In genomic region chr6:145173781-145174191, GRCm38 (mm10) we compare ENCODE assay signal across 8 mouse cellular contexts. TPM values are rescaled to one million over a fixed set of nuclear protein-coding genes. Genes with fewer than 3 reads are reported as not detected.
DNase-seq lines count a peak whose midpoint lies in the region; ATAC-seq and TF ChIP-seq lines count a peak whose summit lies in the region.

No protein-coding gene starts in this region.

- peak; percentile 87 for DNase-seq in ZHBTc4 (ENCODE audit: low read depth, low spot score)
- DNase-seq in embryonic facial prominence, embryonic 10.5 days (ENCODE audit: low spot score): peak; percentile 74
- DNase-seq in heart, adult 9 months (ENCODE audit: low spot score in 2 of 2): peak; percentile 82 to 88
- peak; percentile 95 for DNase-seq in kidney, adult 2 months
- peak; percentile 85 to 86 for DNase-seq in lung, adult 18-20 months
- peak; percentile 77 for DNase-seq in ovary, postnatal 10 days (ENCODE audit: low spot score)
- DNase-seq in c-Kit-positive CD71-positive TER-119-positive erythroid progenitor cells, embryonic 14.5 days (ENCODE audit: low spot score): no peak

- H3K9me3 ChIP-seq in embryonic facial prominence, embryonic 10.5 days: no peaks in the 10 kb centered on the region

- TF ChIP-seq POLR2A in kidney, adult 2 months (IDR thresholded peaks at IDR 0.05; ENCODE audit: low read depth, low read length): no peak

- TF ChIP-seq CTCF in kidney, adult 2 months (conservative IDR thresholded peaks at IDR 0.05; ENCODE audit: insufficient read depth, insufficient read length, low read depth, low read length): no peak

- H3K4me1 ChIP-seq in embryonic facial prominence, embryonic 10.5 days: peaks cover 48% of the 10 kb centered on the region
- peaks cover 5% of the 10 kb centered on the region; the same call in 1 of the 2 replicates for H3K4me1 ChIP-seq in kidney, adult 2 months (ENCODE audit: control insufficient read depth, insufficient read depth, low read length)

- peak overlapping the region; percentile 70 for H3K27ac ChIP-seq in embryonic facial prominence, embryonic 10.5 days (replicated peaks)
- no peak overlapping the region for H3K27ac ChIP-seq in kidney, adult 2 months (ENCODE audit: insufficient read depth, low read depth, low read length)

- peaks cover 64% of the 10 kb centered on the region for H3K27me3 ChIP-seq in embryonic facial prominence, embryonic 10.5 days (replicated peaks; ENCODE audit: low read depth, poor library complexity, severe bottlenecking)
- H3K27me3 ChIP-seq in kidney, adult 2 months (replicated peaks; ENCODE audit: control insufficient read depth, insufficient read depth, low read length): no peaks in the 10 kb centered on the region

- WGBS in embryonic facial prominence, embryonic 10.5 days: 4% methylated on average over 11 of the region's 11 CpGs
- 4% methylated on average over 11 of the region's 11 CpGs for WGBS in kidney, adult 2 months

- no peaks in the 10 kb centered on the region for H3K36me3 ChIP-seq in embryonic facial prominence, embryonic 10.5 days (replicated peaks)
- H3K36me3 ChIP-seq in kidney, adult 2 months (ENCODE audit: control insufficient read depth, insufficient read depth, low read length): no peaks in the 10 kb centered on the region

- ATAC-seq in megakaryocyte, adult 5-6 weeks (ENCODE audit: poor library complexity, severe bottlenecking): no peak

- peak overlapping the region; percentile 37 for H3K4me3 ChIP-seq in embryonic facial prominence, embryonic 10.5 days
- H3K4me3 ChIP-seq in kidney, adult 2 months (ENCODE audit: insufficient read depth, low read depth, low read length): no peak overlapping the region

RNA-seq across cellular contexts. Expression of gene Casc1, which starts 37.0 kb away (rescaled TPM):
- 0.32 and 0.40 TPM in 2 replicates for polyA plus RNA-seq in embryonic facial prominence, embryonic 10.5 days (2016; fragmentation: Nextera tagmentation; extraction: Ambion mirVana)
- polyA plus RNA-seq in kidney, adult 2 months (2012; rRNA removed): 0.50 and 0.57 TPM in 2 replicates
- 0.52 and 1.3 TPM in 2 replicates for total RNA-seq in megakaryocyte, adult 5-6 weeks (2015)
- total RNA-seq in megakaryocyte, adult 5-6 weeks (2017): 0.28 and 0.55 TPM in 2 replicates

RNA-seq across cellular contexts. Expression of gene Etfrf1, which starts 37.1 kb away (rescaled TPM):
- 27.6 and 29.8 TPM in 2 replicates for polyA plus RNA-seq in embryonic facial prominence, embryonic 10.5 days (2016; fragmentation: Nextera tagmentation; extraction: Ambion mirVana)
- polyA plus RNA-seq in kidney, adult 2 months (2012; rRNA removed): 19.4 and 32.6 TPM in 2 replicates
- total RNA-seq in megakaryocyte, adult 5-6 weeks (2015): 28.2 and 30.7 TPM in 2 replicates
- total RNA-seq in megakaryocyte, adult 5-6 weeks (2017): 23.4 and 24.1 TPM in 2 replicates

RNA-seq across cellular contexts. Expression of gene Lrmp, which starts 58.3 kb away (rescaled TPM):
- polyA plus RNA-seq in embryonic facial prominence, embryonic 10.5 days (2016; fragmentation: Nextera tagmentation; extraction: Ambion mirVana): 1.8 and 2.2 TPM in 2 replicates
- polyA plus RNA-seq in kidney, adult 2 months (2012; rRNA removed): 2.8 and 6.4 TPM in 2 replicates
- 41.7 and 44.5 TPM in 2 replicates for total RNA-seq in megakaryocyte, adult 5-6 weeks (2015)
- 87.5 and 92.7 TPM in 2 replicates for total RNA-seq in megakaryocyte, adult 5-6 weeks (2017)
